Mouse (Mus musculus) megakaryocyte, embryonic 14.5 days (primary cell): Measurements from ENCODE around the gene Fxyd3.

Source experiments
- FLI1 ChIP-seq: IDR thresholded peaks from 2 replicates; pipeline ENCODE4 v1.6.1; 2012; ENCODE audit warnings: low read length, inconsistent platforms, mixed read lengths
- GATA1 ChIP-seq: IDR thresholded peaks from 3 replicates; pipeline ENCODE4 v1.6.1; 2012; ENCODE audit warnings: mixed read lengths, low read length, inconsistent platforms, borderline replicate concordance

GRCm38 (mm10) chr7:31059919-31060620 lies 16.4 kb downstream of the Fxyd3 start:
- TF ChIP-seq GATA1 (no peak), FLI1 (no peak)
